8 mouse cellular contexts compared by ENCODE assay signal in genomic region chr2:19519768-19520167, GRCm38 (mm10). TPM values are rescaled to one million over a fixed set of nuclear protein-coding genes. Genes with fewer than 3 reads are reported as not detected.
DNase-seq lines count a peak whose midpoint lies in the region; TF ChIP-seq lines count a peak whose summit lies in the region.

No protein-coding gene starts in this region.

- 4% methylated on average over 7 of the region's 7 CpGs for WGBS in kidney, adult 2 months

- H3K27ac ChIP-seq in kidney, adult 2 months (ENCODE audit: insufficient read depth, low read depth, low read length): no peak overlapping the region

- TF ChIP-seq POLR2A in kidney, adult 2 months (IDR thresholded peaks at IDR 0.05; ENCODE audit: low read depth, low read length): no peak

- no peaks in the 10 kb centered on the region for H3K27me3 ChIP-seq in kidney, adult 2 months (replicated peaks; ENCODE audit: control insufficient read depth, insufficient read depth, low read length)

- 0 out of 2 replicates have a peak, but pooled peaks cover 4% of the 10 kb centered on the region for H3K4me1 ChIP-seq in kidney, adult 2 months (ENCODE audit: control insufficient read depth, insufficient read depth, low read length)

- H3K4me3 ChIP-seq in kidney, adult 2 months (ENCODE audit: insufficient read depth, low read depth, low read length): no peak overlapping the region

- intact Hi-C loops in left cerebral cortex, postnatal 4 days (cut with DNase I): loop anchor here (2.0 to 10.0 kb wide), 4 partner anchors 105 to 1265 kb away; partner anchors contain the start of gene Otud1

- no peaks in the 10 kb centered on the region for H3K36me3 ChIP-seq in kidney, adult 2 months (ENCODE audit: control insufficient read depth, insufficient read depth, low read length)

- TF ChIP-seq CTCF in kidney, adult 2 months (conservative IDR thresholded peaks at IDR 0.05; ENCODE audit: insufficient read depth, insufficient read length, low read depth, low read length): peak; percentile 75

- DNase-seq in 416B (ENCODE audit: low read depth): peak; percentile 41
- peak; percentile 70 for DNase-seq in Muller cell, postnatal 12 days (ENCODE audit: inconsistent ontology term)
- DNase-seq in cerebellum, adult 9-11 months: peak; percentile 27
- peak; percentile 28 to 61 for DNase-seq in frontal cortex, postnatal 10 days (ENCODE audit: low spot score in 2 of 2)
- peak; percentile 80 for DNase-seq in kidney, adult 2 months
- DNase-seq in left cerebral cortex, postnatal 4 days: peak; percentile 64
- peak; percentile 56 for DNase-seq in neural tube, embryonic 10.5 days (ENCODE audit: extremely low spot score, low spot score)
- DNase-seq in thymus, postnatal 25 days: peak; percentile 26

RNA-seq across cellular contexts. Expression of gene 4921504E06Rik, which starts 33.9 kb away (rescaled TPM):
- polyA plus RNA-seq in kidney, adult 2 months (2012; rRNA removed): not detected in 2 replicates
- not detected for total RNA-seq in left cerebral cortex, postnatal 4 days (2021)

Comparison
In these comparisons a context has a peak if more than half of its experiments do, and no peak if none do; other contexts are left out.
1. DNase-seq: peak in every context shown above with its lines; median percentile 80 in kidney, adult 2 months; 70 in Muller cell, postnatal 12 days; 64 in left cerebral cortex, postnatal 4 days; 56 in neural tube, embryonic 10.5 days; 44 in frontal cortex, postnatal 10 days; 41 in 416B; 27 in cerebellum, adult 9-11 months; 26 in thymus, postnatal 25 days.